Mouse (Mus musculus): ENCODE results near the gene Chd2.

GRCm38 (mm10) chr7:73537634-73538423 lies 3.8 kb downstream of the Chd2 start:
- no peak for TF ChIP-seq CTCF (IDR thresholded peaks at IDR 0.05; ENCODE audit: borderline replicate concordance, insufficient read depth, low read length)
- TF ChIP-seq POLR2A (IDR thresholded peaks at IDR 0.05; ENCODE audit: low read depth, low read length), result peak; percentile 93

Measured in embryonic fibroblast, embryonic 13.5 days (primary cell).